Mouse (Mus musculus): ENCODE measurements around the gene Gsg1l2. TPM values are rescaled to one million over a fixed set of nuclear protein-coding genes. Genes with fewer than 3 reads are reported as not detected.

Gsg1l2 gene
- not detected for total RNA-seq (2021)
- long read RNA-seq, experiment 1: 0 reads
- long read RNA-seq, experiment 2: 0 reads

- no peak for DNase-seq
- intact Hi-C loops (cut with DNase I): no loop called here
Measured at GRCm38 (mm10) chr11:67774379-67774778, at the start of gene Gsg1l2. Gsg1l2 (plus strand) TSS chr11:67774608.

- DNase-seq: peak in 1 of 2 experiments; percentile 8
- intact Hi-C loops (cut with DNase I): no loop called here
Measured at GRCm38 (mm10) chr11:67727095-67727494, 47.3 kb upstream of the Gsg1l2 start.

- DNase-seq: no peak
- intact Hi-C loops (cut with DNase I): no loop called here
Measured at GRCm38 (mm10) chr11:67728726-67729125, 45.7 kb upstream of the Gsg1l2 start.

- DNase-seq: no peak
- intact Hi-C loops (cut with DNase I): no loop called here
Measured at GRCm38 (mm10) chr11:67731056-67731455, 43.4 kb upstream of the Gsg1l2 start.

- DNase-seq: no peak
- intact Hi-C loops (cut with DNase I): no loop called here
Measured at GRCm38 (mm10) chr11:67733726-67734125, 40.7 kb upstream of the Gsg1l2 start.

DNA sequence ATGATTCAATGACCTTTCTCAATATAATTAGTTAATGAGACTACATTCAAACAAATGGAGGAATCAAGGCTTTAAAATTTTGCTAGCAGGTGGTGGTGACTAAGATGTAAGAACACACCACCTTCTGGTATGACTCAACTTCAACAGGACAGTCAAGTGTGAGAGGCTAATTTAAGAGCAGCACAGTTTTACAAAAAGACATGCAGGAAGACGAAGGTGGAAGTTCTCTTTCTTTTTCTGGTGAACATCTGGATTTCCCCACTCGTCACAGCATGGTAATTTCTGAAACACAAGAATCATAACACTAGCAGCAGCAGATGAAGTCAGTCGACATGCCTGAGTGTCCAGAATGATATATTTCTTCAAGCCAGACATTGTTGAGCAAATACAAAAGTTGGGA lies 39.8 kb upstream of the Gsg1l2 start:
- no peak for DNase-seq
- intact Hi-C loops (cut with DNase I): no loop called here

- no peak for DNase-seq
- intact Hi-C loops (cut with DNase I): no loop called here
Measured at GRCm38 (mm10) chr11:67738345-67738744, 36.1 kb upstream of the Gsg1l2 start.

GRCm38 (mm10) chr11:67738846-67739490 lies 35.4 kb upstream of the Gsg1l2 start:
- intact Hi-C loops (cut with DNase I): no loop called here
- DNase-seq: no peak

GRCm38 (mm10) chr11:67741569-67741968 lies 32.8 kb upstream of the Gsg1l2 start:
- intact Hi-C loops (cut with DNase I): no loop called here
- DNase-seq: no peak

GRCm38 (mm10) chr11:67756287-67756686 lies 18.1 kb upstream of the Gsg1l2 start:
- intact Hi-C loops (cut with DNase I): loop anchor here (5.0 kb wide), 1 partner anchor 101 kb away; no protein-coding TSS in a partner anchor
- DNase-seq: no peak

DNA sequence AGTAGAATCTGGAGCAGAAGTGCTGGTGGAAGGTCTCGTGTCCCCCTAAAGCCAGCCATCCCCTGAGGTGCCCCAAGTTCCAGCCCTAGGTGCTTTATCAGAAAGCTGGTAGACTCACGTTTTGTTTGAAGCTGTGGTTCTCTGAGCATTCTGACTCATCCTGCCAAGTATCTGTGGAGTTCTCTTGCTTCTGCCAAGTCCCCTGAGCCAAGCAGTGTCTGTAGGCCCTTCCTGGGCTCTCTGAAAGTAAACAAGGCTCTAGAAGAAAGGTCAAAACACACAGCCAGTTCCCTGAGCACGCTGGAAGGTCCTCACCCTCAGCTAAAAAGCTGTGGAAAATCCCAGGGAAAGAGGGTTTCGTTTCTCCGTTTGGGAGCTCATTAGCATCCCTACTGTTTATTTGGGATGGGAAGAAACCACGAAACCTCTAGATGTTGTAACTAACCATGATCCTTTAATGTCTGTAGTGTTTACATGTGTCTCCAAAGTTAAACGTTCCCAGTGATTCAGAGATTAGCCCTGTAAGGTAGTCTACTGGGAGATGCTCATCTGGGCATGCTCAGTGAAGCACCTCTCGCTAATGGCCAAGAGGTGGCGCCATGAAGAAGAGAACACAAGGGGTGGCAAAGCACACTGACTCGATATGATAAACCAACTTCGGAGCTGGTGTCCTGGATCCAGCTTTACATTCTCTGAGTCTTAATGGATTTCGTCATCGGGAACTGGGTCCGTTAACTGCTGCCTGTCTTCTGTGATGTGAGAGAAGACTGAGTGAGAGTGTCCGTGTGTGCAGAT lies 16.8 kb upstream of the Gsg1l2 start:
- peak; percentile 17 to 44 for DNase-seq
- intact Hi-C loops (cut with DNase I): loop anchor here (2.0 to 5.0 kb wide), 2 partner anchors 51 to 100 kb away; no protein-coding TSS in a partner anchor

GRCm38 (mm10) chr11:67771053-67771452 lies 3.4 kb upstream of the Gsg1l2 start, which contains the start of gene Glp2r:
Glp2r (minus strand) TSS chr11:67771153.
- intact Hi-C loops (cut with DNase I): no loop called here
- DNase-seq: no peak

DNA sequence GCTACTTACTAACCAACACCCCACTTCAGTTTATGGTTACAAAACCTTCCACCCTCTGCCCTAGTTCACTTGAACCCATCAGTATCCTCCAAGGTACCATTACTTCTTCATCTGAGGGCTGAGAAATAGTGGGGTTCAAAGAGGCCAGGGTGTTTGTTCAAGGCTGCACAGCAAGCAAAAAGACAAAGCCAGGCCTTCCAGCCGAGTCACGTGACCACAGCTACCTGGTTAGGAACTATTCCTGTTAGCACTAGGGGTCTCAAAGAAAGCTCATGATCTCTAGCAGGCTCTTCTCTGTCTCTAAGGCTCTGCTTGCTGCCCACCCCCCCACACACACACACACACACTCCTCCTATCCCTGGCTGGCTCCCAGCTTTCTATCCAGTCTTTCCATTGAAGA lies 2.7 kb upstream of the Gsg1l2 start:
- intact Hi-C loops (cut with DNase I): no loop called here
- DNase-seq: no peak

DNA sequence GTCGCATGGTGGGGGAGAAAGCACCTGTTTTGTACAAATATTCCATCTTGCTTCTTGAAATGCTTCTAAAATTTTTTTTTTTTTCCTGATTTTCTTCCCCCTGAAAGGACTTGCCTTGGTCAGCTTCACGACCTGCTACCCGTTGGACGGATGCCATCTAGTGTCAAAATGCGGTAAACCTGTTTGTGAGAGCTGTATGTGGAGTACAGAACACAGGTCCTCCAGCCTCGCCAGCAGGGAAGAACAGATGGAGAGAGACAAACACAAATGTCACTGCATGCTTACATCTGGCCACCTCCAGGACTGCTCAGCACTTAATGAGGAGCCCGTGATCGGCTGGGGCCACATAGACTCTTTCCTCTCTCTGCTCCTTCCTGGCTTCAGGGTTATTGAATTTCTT lies 1.8 kb upstream of the Gsg1l2 start:
- intact Hi-C loops (cut with DNase I): no loop called here
- peak; percentile 15 to 53 for DNase-seq

DNA sequence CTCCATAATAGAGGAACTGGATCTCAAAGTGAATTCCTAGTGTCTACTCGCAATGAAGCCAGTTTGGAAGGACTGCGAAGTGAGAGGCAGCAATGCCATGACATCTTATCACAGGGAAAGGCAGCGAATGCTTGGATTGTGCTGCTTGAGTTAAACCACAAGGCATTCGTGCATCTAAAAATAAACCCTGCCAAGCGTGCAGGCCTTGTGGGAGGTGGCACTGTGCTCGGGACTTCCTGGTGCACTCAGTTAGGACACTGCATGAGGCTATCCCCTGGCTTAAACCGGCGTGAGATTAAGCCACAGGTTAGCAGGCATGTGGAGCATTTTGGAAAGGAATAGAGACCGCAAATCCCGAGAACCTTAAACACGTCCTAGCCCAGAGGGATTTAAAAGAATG lies 15.8 kb downstream of the Gsg1l2 start:
- intact Hi-C loops (cut with DNase I): no loop called here
- DNase-seq: peak in 1 of 2 experiments; percentile 24

- DNase-seq: peak; percentile 47 to 62
- intact Hi-C loops (cut with DNase I): no loop called here
Measured at GRCm38 (mm10) chr11:67797931-67798330, 23.5 kb downstream of the Gsg1l2 start, which contains the start of gene Dhrs7c. Dhrs7c (plus strand) TSS chr11:67798187.

- no peak for DNase-seq
- intact Hi-C loops (cut with DNase I): no loop called here
Measured at GRCm38 (mm10) chr11:67800130-67800723, 25.8 kb downstream of the Gsg1l2 start.

- intact Hi-C loops (cut with DNase I): no loop called here
- DNase-seq: no peak
Measured at GRCm38 (mm10) chr11:67801169-67801568, 26.8 kb downstream of the Gsg1l2 start.

GRCm38 (mm10) chr11:67805538-67805937 lies 31.1 kb downstream of the Gsg1l2 start:
- intact Hi-C loops (cut with DNase I): no loop called here
- no peak for DNase-seq

DNA sequence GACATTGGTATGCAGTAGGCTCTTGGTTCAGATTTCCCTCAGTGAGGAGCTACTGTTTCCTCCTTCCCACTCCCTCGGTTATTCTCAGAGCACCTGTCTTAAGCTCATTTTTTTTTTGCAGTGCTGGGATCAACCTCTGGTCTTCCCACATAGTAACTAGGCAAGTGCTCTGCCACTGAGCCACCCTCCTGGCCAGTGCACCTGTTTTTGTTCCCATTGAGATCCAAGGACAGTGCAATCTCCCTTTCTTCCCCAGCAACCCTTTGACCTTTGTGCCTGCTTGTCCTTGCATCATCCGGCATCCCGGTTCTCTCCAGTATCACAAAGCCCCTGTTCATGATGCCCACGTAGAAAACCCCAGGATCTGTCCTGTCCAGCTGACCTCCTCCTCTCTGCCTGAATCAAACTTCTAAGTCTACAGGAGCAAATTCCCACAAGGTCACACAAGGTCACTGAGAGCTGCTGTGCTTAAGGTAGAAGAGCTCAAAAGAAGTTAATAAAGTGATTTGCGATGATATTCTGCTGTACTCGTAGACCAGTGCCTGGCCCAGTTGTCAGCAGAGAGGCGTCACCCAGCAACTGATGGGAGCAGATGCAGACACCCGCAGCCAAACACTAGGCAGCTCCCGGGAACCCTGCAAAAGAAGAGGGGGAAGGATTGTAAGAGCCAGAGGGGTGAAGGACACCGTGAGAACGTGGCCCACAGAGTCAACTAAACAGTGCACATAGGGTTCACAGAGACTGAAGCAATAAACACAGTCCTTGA lies 32.6 kb downstream of the Gsg1l2 start:
- intact Hi-C loops (cut with DNase I): no loop called here
- DNase-seq: no peak
